Comparison of ENCODE assay signal across 10 mouse cellular contexts in the genomic region with DNA sequence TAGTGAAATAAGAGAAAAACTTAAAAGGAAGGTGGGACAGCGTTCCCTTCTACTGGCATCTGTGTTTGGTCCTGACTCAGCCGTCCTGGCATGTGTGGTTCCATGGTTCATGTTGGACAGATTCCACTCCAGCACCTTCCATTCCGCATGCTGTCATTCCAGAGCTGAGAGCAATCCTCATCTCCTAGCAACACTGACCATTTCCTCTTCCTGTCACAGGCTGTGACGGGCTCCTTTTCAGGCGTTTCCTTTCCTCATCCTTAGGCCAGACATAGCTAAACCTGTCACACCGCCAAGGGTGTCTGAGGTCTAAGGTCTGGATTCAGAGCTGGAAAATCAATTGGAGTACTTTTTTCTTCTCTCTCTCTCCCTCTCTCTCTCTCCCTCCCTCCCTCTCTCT. TPM values are rescaled to one million over a fixed set of nuclear protein-coding genes. Genes with fewer than 3 reads are reported as not detected.
DNase-seq lines count a peak whose midpoint lies in the region; ATAC-seq and TF ChIP-seq lines count a peak whose summit lies in the region.
"Had no signal": no experiment of that assay in that cellular context is flagged by ENCODE, and none has a peak within 500 bp of the region (broad histone marks: within the 10 kb centered on the region; RNA-seq: fewer than 3 reads in every experiment).

No protein-coding gene starts in this region.

- in situ Hi-C loops in Patski (cut with MboI; ENCODE audit: low pct_unique_long_range_greater_than_20kb) = no loop called here

- H3K27me3 ChIP-seq in Patski = no peaks in the 10 kb centered on the region
- H3K27me3 ChIP-seq in heart, embryonic 16.5 days (ENCODE audit: control insufficient read depth, insufficient read depth, low read length) = no peaks in the 10 kb centered on the region
- no peaks in the 10 kb centered on the region for H3K27me3 ChIP-seq in lung, embryonic 15.5 days
- no peaks in the 10 kb centered on the region for H3K27me3 ChIP-seq in hindbrain, embryonic 12.5 days
- H3K27me3 ChIP-seq: embryonic facial prominence, embryonic 12.5 days had no signal

- no peak overlapping the region for H3K4me3 ChIP-seq in heart, embryonic 16.5 days (ENCODE audit: low read length)
- no peak overlapping the region for H3K4me3 ChIP-seq in lung, embryonic 15.5 days
- H3K4me3 ChIP-seq in hindbrain, embryonic 12.5 days = no peak overlapping the region
- H3K4me3 ChIP-seq: embryonic facial prominence, embryonic 12.5 days had no signal

- no peak overlapping the region for H3K9ac ChIP-seq in heart, embryonic 16.5 days (ENCODE audit: low read length)
- no peak overlapping the region for H3K9ac ChIP-seq in lung, embryonic 15.5 days
- H3K9ac ChIP-seq in hindbrain, embryonic 12.5 days = no peak overlapping the region
- H3K9ac ChIP-seq: embryonic facial prominence, embryonic 12.5 days had no signal

- no peaks in the 10 kb centered on the region for H3K9me3 ChIP-seq in heart, embryonic 16.5 days (replicated peaks; ENCODE audit: control insufficient read depth, low read length)
- no peaks in the 10 kb centered on the region for H3K9me3 ChIP-seq in lung, embryonic 15.5 days
- H3K9me3 ChIP-seq in hindbrain, embryonic 12.5 days (replicated peaks) = no peaks in the 10 kb centered on the region
- H3K9me3 ChIP-seq: embryonic facial prominence, embryonic 12.5 days had no signal

- no peak overlapping the region; the same call in 1 of the 2 replicates for H3K27ac ChIP-seq in heart, embryonic 16.5 days (ENCODE audit: low read length)
- no peak overlapping the region for H3K27ac ChIP-seq in lung, embryonic 15.5 days
- no peak overlapping the region for H3K27ac ChIP-seq in hindbrain, embryonic 12.5 days
- H3K27ac ChIP-seq: embryonic facial prominence, embryonic 12.5 days had no signal

- POLR2A ChIA-PET in Patski (lab: Charles Lee) = no interaction called here

- WGBS in heart, embryonic 16.5 days = 21% methylated on average over 6 of the region's 6 CpGs
- WGBS in lung, embryonic 15.5 days = 31% methylated on average over 6 of the region's 6 CpGs
- 68% methylated on average over 6 of the region's 6 CpGs for WGBS in hindbrain, embryonic 12.5 days

- no peak overlapping the region for H3K4me2 ChIP-seq in heart, embryonic 16.5 days (ENCODE audit: low read depth, low read length)
- H3K4me2 ChIP-seq in lung, embryonic 15.5 days = no peak overlapping the region
- H3K4me2 ChIP-seq in hindbrain, embryonic 12.5 days (replicated peaks) = no peak overlapping the region
- H3K4me2 ChIP-seq: embryonic facial prominence, embryonic 12.5 days had no signal

- DNase-seq in adrenal gland, postnatal 14 days = peak; percentile 10
- DNase-seq in adrenal gland, adult 18-20 months (ENCODE audit: low spot score in 2 of 2) = no peak
- peak; percentile 27 for DNase-seq in Patski (ENCODE audit: low read depth, low spot score)
- DNase-seq: right cerebral cortex, postnatal 25 days had no signal

- H3K36me3 ChIP-seq in heart, embryonic 16.5 days (ENCODE audit: control insufficient read depth, insufficient read depth) = no peaks in the 10 kb centered on the region
- no peaks in the 10 kb centered on the region for H3K36me3 ChIP-seq in lung, embryonic 15.5 days
- H3K36me3 ChIP-seq in hindbrain, embryonic 12.5 days = no peaks in the 10 kb centered on the region
- H3K36me3 ChIP-seq: embryonic facial prominence, embryonic 12.5 days had no signal

- peaks cover 8% of the 10 kb centered on the region for H3K4me1 ChIP-seq in heart, embryonic 16.5 days (ENCODE audit: control insufficient read depth, insufficient read depth, low read length)
- H3K4me1 ChIP-seq in lung, embryonic 15.5 days = no peaks in the 10 kb centered on the region
- H3K4me1 ChIP-seq in hindbrain, embryonic 12.5 days = no peaks in the 10 kb centered on the region
- H3K4me1 ChIP-seq: embryonic facial prominence, embryonic 12.5 days had no signal

- TF ChIP-seq CTCF in Patski (IDR thresholded peaks at IDR 0.05) = no peak

- peak; percentile 95 for ATAC-seq in Patski
- ATAC-seq in heart, embryonic 16.5 days (replicated peaks; ENCODE audit: extremely low read depth, insufficient read depth, low FRiP score) = peak; percentile 85
- peak; percentile 59 for ATAC-seq in lung, embryonic 15.5 days (ENCODE audit: borderline replicate concordance, extremely low read depth, low FRiP score, low TSS enrichment)
- ATAC-seq in megakaryocyte-erythroid progenitor cell, adult 5-6 weeks (replicated peaks; ENCODE audit: low FRiP score, low TSS enrichment, poor library complexity, severe bottlenecking) = no peak
- no peak for ATAC-seq in hindbrain, embryonic 12.5 days (ENCODE audit: low FRiP score)
- ATAC-seq in cerebellum, adult (ENCODE audit: insufficient number of reproducible peaks, low FRiP score, low TSS enrichment) = no peak

- CTCF ChIA-PET in Patski (lab: Charles Lee) = interaction anchor here (0.7 to 1.5 kb wide), 2 partner anchors 16 to 35 kb away, joined by 3 read pairs; no protein-coding TSS in a partner anchor

RNA-seq across cellular contexts. Expression of gene P3h2, which starts 40.5 kb away (rescaled TPM):
- total RNA-seq in adrenal gland, postnatal 14 days (2021) = 6.2 and 6.3 TPM in 2 replicates
- total RNA-seq in adrenal gland, adult 18-20 months (2021) = 10 to 100 TPM in 1 of 2 experiments, 1 to 10 TPM in 1; 6.7 to 11.0 TPM
- 32.9 TPM for polyA plus RNA-seq in Patski (2021)
- polyA plus RNA-seq in heart, embryonic 16.5 days (2015; fragmentation: Nextera tagmentation; extraction: Ambion mirVana) = 3.6 TPM in 2 replicates
- polyA plus RNA-seq in lung, embryonic 15.5 days (2015; fragmentation: Nextera tagmentation; extraction: Ambion mirVana) = 4.1 and 4.9 TPM in 2 replicates
- not detected in 2 replicates for total RNA-seq in megakaryocyte-erythroid progenitor cell, adult 5-6 weeks (2014; fragmentation: Nextera tagmentation)
- 0.23 TPM in 1 of 2 replicates, not detected in the other for total RNA-seq in megakaryocyte-erythroid progenitor cell, adult 5-6 weeks (2017)
- polyA plus RNA-seq in hindbrain, embryonic 12.5 days (2016; fragmentation: Nextera tagmentation; extraction: Ambion mirVana) = 2.3 and 3.5 TPM in 2 replicates

Comparison
In these comparisons a context has a peak if more than half of its experiments do, and no peak if none do; other contexts are left out.
1. DNase-seq: peak in adrenal gland, postnatal 14 days (single experiment) and Patski (single experiment); none in adrenal gland, adult 18-20 months (0 of 2).
2. ATAC-seq: peak in Patski (single experiment), heart, embryonic 16.5 days (single experiment) and lung, embryonic 15.5 days (single experiment); none in megakaryocyte-erythroid progenitor cell, adult 5-6 weeks (single experiment), hindbrain, embryonic 12.5 days (single experiment) and cerebellum, adult (single experiment).